Mouse (Mus musculus) left cerebral cortex, postnatal 14 days (tissue): ENCODE measurements around the gene Mapkbp1. TPM values are rescaled to one million over a fixed set of nuclear protein-coding genes. Genes with fewer than 3 reads are reported as not detected.

ENCODE experiments used
- DNase-seq, 2 experiments: peaks; one replicate each; pipeline ENCODE4 v3.0.0; 2021 to 2022; ENCODE audit warnings: low spot score in 2 of 2, mixed read lengths in 1 of 2
- intact Hi-C: fragments of 180-260 bp; cut with DNase I; formaldehyde crosslinking; loops from one replicate; pipeline ENCODE4 v1.15.1; 2025
- long read RNA-seq, 2 experiments: library from polyadenylated mRNA; stranded (forward); transcript quantifications; one replicate each; pipeline ENCODE4 v2.0.0; 2021
- total RNA-seq, 2 experiments: library from RNA; stranded (reverse); gene quantifications; 2 replicates each; pipeline ENCODE4 v1.2.3; 2021

Gene Mapkbp1
- 10 to 100 TPM; 61.2 to 65.9 TPM for total RNA-seq
- long read RNA-seq, experiment 1, partial matches to known transcripts = 10 of 15 reads
- long read RNA-seq, experiment 1, other reads (novel, unspliced or antisense) = 5 of 15 reads
- long read RNA-seq, experiment 2, partial matches to known transcripts = 7 of 12 reads
- long read RNA-seq, experiment 2, other reads (novel, unspliced or antisense) = 5 of 12 reads

- intact Hi-C loops = loop anchor here (5.0 kb wide), 2 partner anchors 55 to 95 kb away; partner anchors contain the start of genes Gm28042 and Jmjd7
Measured at GRCm38 (mm10) chr2:119972537-119972879, at the start of gene Mapkbp1. Gene Mapkbp1 (plus strand): TSS chr2:119972699.

GRCm38 (mm10) chr2:119970571-119970970, 1.9 kb upstream of the Mapkbp1 start:
- intact Hi-C loops = loop anchor here (2.0 to 5.0 kb wide), 3 partner anchors 40 to 97 kb away; partner anchors contain the start of genes Gm28042 and Jmjd7
- peak; percentile 43 to 48 for DNase-seq

More at GRCm38 (mm10) chr2:119972537-119972879, at the start of gene Mapkbp1:
- no peak for DNase-seq

- intact Hi-C loops = loop anchor here (2.0 to 5.0 kb wide), 3 partner anchors 39 to 96 kb away; partner anchors contain the start of genes Gm28042 and Jmjd7
- DNase-seq = no peak
Measured at GRCm38 (mm10) chr2:119971316-119971715, 1.2 kb upstream of the Mapkbp1 start.

GRCm38 (mm10) chr2:119971837-119972536, 512 bp upstream of the Mapkbp1 start:
- intact Hi-C loops = loop anchor here (2.0 to 5.0 kb wide), 3 partner anchors 39 to 95 kb away; partner anchors contain the start of genes Gm28042 and Jmjd7
- DNase-seq = peak; percentile 96 to 97

- intact Hi-C loops = no loop called here
- DNase-seq = no peak
Measured at GRCm38 (mm10) chr2:119980343-119980986, 8.0 kb downstream of the Mapkbp1 start.

GRCm38 (mm10) chr2:119981631-119982030, 9.1 kb downstream of the Mapkbp1 start:
- DNase-seq = no peak

GRCm38 (mm10) chr2:119985871-119986270, 13.4 kb downstream of the Mapkbp1 start:
- DNase-seq = no peak
- intact Hi-C loops = no loop called here

More at GRCm38 (mm10) chr2:119981631-119982030, 9.1 kb downstream of the Mapkbp1 start:
- intact Hi-C loops = no loop called here

- DNase-seq = no peak
- intact Hi-C loops = no loop called here
Measured at GRCm38 (mm10) chr2:119986369-119986768, 13.9 kb downstream of the Mapkbp1 start.

GRCm38 (mm10) chr2:119987441-119987840, 14.9 kb downstream of the Mapkbp1 start:
- DNase-seq = no peak
- intact Hi-C loops = no loop called here

- intact Hi-C loops = no loop called here
- DNase-seq = no peak
Measured at GRCm38 (mm10) chr2:119988952-119989351, 16.5 kb downstream of the Mapkbp1 start.

GRCm38 (mm10) chr2:119990881-119991280, 18.4 kb downstream of the Mapkbp1 start:
- DNase-seq = no peak
- intact Hi-C loops = no loop called here

GRCm38 (mm10) chr2:119992349-119992748, 19.9 kb downstream of the Mapkbp1 start:
- no peak for DNase-seq
- intact Hi-C loops = no loop called here

- DNase-seq = no peak
- intact Hi-C loops = no loop called here
Measured at GRCm38 (mm10) chr2:119993515-119993914, 21.0 kb downstream of the Mapkbp1 start.

GRCm38 (mm10) chr2:119994839-119995238, 22.3 kb downstream of the Mapkbp1 start:
- intact Hi-C loops = no loop called here
- DNase-seq = no peak

- intact Hi-C loops = no loop called here
- DNase-seq = no peak
Measured at GRCm38 (mm10) chr2:119995391-119996281, 23.1 kb downstream of the Mapkbp1 start.

GRCm38 (mm10) chr2:119997354-119997753, 24.9 kb downstream of the Mapkbp1 start:
- intact Hi-C loops = no loop called here
- no peak for DNase-seq

GRCm38 (mm10) chr2:119999731-120000130, 27.2 kb downstream of the Mapkbp1 start:
- intact Hi-C loops = no loop called here
- no peak for DNase-seq

- intact Hi-C loops = no loop called here
- no peak for DNase-seq
Measured at GRCm38 (mm10) chr2:120000882-120001584, 28.5 kb downstream of the Mapkbp1 start.

GRCm38 (mm10) chr2:120001956-120002355, 29.5 kb downstream of the Mapkbp1 start:
- intact Hi-C loops = no loop called here
- DNase-seq = no peak
